Mouse (Mus musculus) cortical plate, adult 2 months (tissue): ENCODE measurements around the gene Birc3.

Experiments used
- CTCF ChIP-seq: fragments of 200-500 bp; IDR thresholded peaks from 2 replicates; pipeline ENCODE4 v1.5.1; 2011; ENCODE audit warnings: mild to moderate bottlenecking, control low read depth, low read length; ENCODE audit not compliant: insufficient read depth; ENCODE audit errors: extremely low read depth
- POLR2A ChIP-seq: fragments of 200-500 bp; IDR thresholded peaks from 2 replicates; pipeline ENCODE4 v1.6.1; 2011; ENCODE audit warnings: mild to moderate bottlenecking, low read length, control low read depth; ENCODE audit not compliant: insufficient read depth; ENCODE audit errors: extremely low read depth

DNA sequence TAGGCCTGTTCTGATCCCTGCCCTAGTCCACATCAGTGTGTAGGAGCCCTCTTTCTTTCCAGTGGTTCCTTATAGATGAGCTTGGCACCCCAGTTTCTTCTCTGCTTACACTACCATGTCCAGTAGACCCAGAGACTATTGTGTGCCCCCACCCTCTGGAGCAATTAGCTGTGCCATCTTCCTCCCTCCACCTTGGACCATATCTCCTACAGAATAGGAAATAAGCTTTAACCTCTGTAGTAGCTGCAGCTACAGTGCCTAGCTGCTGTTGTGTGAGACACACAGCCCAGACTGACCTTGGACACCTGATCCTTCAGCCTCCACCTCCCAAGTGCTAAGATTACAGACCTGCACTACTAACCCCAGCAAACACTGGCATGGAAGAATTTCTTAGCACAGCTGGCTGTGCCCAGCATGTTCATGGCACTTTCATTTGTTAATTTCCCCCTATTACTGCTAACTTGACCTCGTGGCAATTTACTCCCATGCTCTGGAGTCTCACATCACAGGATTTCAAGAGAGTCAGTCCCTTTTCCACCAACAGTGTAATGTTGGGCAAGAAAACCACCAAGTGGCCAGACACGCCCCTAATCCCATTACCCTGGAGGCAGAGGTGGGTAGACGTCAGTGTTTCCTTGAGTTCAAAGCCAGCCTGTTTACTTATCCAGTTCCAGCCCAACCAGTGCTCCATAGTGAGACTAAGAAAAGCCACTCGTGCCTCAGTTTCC is 1.5 kb downstream of the Birc3 start:
- TF ChIP-seq POLR2A (no peak), CTCF (no peak)
